Mouse (Mus musculus) T-helper 17 cell (primary cell): Measurements from ENCODE around the gene Rsph10b.

Source experiments
- in situ Hi-C, 2 experiments: fragments of 300-600 bp; cut with MboI, MseI; formaldehyde crosslinking; loops; 1 replicate in 1 of 2; 2 replicates in 1 of 2; pipeline ENCODE4 v1.15.1; 2025; ENCODE audit warnings: high pct_unique_total_duplicates in 2 of 2

Gene Rsph10b

DNA sequence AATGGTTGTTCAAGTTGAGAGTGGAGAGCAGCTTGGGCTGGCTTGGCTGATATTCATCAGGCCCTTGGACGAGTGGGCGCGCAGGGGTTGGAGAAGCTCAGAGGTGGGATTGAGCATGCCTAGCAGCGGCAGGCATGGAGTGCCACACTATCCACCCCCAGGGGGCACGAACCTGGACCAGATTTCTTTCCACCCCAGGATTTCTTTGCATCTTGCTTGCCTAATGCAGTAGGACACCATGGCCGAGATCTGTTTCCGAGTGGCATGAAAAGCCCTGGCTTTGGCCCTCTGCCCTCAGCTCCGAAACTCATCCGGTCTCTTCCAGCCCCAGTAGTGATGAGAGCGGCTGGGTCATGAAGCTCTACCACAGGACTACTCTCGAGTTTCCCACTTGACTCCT is 579 bp downstream of the Rsph10b start:
- in situ Hi-C loops, result no loop called here

DNA sequence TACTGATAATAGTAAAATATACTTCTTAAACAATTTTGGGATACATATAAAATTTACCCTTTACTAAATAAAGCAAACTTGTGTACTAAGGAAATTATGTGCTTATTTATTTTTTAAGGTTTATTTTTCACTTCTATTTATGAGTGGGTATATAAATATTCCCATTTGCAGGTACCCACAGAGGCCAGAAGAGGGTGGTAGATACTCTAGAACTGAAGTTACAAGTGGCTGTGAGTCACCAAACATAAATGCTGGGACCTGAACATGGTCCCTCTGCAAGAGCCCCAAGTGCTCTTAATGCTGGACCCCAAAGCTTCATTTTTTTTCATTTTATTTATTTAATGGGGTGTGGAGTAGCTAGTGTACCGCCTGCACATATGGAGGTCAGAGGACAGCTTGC is 1.0 kb downstream of the Rsph10b start:
- in situ Hi-C loops, result no loop called here

DNA sequence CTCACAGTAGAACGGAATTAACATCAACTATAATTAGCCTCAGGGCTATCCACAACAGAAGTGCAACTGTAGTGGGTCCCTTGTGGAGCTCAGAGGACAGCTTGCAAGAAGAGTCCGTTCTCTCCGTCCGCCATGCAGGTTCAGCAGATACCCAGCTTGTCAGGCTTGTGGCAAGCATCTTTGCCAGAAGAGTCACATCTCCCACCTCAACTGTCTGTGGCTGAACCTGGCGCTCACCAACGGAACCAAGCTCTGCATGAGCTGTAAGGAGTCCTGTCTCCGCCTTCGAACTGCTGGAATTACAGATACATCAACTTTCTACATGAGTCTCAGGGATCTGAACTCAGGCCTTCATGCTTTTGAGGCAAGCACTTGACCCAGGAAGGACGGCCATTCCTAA is 3.3 kb downstream of the Rsph10b start:
- in situ Hi-C loops, result no loop called here

DNA sequence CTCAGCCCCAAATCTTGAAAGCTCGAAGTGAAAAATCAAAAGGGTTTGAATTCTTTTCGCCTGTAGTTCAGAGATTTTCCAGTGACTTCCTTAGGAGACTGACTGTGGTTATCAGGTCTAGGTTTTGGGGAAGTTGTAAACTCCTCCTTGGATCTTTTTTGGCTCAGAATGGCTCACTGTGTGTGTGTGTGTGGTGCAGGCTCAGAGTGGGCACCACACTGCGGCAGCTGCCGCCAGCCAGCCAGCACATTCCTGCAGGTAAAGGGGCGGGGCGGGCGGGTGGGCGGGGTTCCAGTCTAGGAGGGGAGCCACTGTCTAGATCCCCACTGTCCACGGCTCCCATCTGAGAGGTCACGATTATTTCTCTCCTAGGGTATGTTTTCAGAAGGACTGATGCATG is 8.8 kb downstream of the Rsph10b start:
- in situ Hi-C loops, result no loop called here

DNA sequence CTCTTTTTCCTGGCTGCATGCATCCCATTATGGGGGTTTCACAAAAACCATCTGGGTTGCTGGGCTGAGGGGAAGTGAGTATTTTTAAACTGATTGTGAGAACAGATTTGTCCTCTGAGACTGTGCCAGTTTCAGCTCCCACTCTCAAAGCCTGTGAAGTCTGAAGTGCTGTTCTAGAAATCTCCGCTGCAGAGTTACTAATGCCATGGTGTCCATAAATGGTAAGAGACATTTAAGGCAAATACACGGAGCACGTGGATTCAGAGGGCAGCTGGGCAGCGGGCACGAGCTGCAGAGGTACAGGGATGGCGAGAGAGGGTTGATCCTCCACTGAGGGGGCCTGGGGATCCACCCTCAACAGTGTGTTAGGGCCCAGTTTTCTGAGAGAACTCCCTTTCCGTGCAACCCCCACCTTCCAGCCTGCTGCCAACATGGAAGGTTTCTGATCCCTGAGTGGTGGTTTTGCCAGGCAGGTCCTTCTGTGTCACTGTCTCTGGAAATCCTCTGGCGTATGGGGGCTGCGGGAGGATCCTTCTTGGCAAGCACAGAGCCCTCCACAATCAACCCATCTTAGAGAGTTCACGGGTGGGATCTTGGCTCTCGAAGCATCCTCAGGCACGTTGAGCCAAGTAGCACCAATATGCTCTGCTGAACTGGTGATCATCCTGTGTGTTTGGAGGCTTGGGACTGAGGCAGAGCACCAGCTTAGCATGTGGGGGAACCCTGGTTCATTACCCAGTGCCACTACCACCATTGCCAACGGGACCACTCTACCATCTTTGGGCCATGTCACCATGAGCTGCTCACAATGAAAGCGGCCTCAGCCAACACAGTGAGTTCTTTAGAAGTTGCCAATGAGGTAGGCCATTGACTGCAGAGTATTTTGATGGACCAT is 10.6 kb downstream of the Rsph10b start:
- in situ Hi-C loops, result no loop called here

DNA sequence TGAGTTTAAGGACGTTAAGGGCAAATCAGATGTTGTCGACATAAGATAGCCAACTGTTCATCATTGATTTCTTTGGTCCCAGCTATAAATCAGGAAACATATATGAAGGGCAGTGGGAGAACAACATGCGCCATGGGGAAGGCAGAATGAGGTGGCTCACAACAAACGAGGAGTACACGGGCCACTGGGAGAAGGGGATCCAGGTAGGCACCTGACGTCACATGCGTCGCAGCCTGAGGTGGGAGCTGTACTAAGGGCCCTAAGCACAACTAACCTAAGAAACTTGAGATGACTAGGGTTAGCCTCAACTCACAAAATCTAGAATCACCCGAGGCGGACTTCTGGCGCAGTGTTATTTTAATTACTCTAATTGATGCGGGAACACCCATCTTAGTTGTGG is 15.5 kb downstream of the Rsph10b start:
- in situ Hi-C loops, result no loop called here

DNA sequence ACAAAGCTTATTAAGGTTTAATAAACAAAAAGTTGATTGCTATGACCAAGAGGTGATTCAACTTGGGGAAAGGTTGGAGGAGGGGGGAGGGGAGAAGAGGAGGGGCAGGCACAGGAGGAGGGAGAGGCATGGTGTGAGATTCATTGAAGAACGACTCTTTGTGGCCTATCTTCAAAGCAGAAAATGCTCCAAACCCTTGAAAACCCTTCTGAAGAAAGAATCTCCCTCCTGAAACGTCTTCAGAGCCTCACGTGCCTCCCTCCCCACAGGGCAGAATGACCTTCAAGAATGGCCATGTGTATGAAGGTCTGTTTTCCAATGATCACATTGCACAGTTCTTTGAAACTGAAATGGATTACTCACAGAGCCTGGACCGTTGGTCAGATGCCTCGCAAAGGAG is 17.2 kb downstream of the Rsph10b start:
- in situ Hi-C loops, result no loop called here

DNA sequence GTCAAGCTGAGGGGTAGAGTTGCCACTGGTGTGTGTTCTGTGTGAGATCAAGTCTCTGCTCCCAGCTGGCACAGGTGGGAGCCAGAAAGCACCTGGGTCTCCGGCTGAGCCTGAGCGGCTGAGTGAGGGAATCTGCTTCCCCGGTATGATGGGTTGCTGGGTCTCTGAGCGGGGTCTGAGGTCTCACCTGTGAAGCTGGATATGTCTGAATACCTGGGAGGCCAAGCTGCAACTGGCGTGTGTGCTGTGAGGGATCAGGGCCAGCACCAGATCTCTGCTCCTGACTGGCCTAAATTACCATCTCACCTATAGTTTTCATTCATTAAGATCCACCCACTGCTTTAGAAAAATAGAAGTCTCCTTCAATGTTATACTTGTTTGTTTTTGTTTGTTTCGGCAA is 24.3 kb downstream of the Rsph10b start:
- in situ Hi-C loops, result no loop called here

DNA sequence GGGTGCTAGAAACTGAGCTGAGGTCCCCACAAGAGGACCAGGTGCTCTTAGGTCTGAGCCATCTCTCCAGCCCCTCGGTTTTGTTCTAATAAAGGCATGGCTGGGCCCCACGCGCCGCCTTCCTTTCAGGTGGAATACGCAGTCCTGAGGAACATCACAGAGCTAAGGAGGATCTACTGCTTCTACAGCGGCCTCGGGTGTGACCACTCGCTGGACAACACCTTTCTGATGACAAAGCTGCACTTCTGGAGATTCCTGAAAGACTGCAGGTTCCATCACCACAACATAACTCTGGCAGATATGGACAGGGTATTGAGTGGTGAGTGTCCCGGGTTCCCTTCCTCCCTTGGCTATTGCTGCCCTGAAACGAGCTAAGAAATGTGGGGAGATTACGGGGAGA is 26.7 kb downstream of the Rsph10b start:
- in situ Hi-C loops, result no loop called here

DNA sequence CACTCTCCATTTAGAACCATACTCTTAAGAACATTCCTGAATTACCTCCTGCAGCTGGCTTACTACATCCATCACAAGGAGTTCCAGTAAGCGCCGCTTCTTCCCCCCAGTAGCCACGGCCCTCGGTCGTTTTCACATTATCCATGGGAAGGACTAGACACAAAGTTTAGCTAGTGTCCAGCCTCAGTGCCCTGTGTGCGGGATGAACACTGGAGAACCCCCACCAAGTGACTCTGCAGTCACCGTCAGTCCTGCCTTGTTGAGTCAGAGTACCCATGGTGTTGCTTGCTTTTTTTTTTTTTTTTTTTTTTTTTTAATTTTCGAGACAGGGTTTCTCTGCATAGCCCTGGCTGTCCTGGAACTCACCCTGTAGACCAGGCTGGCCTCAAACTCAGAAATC is 28.3 kb downstream of the Rsph10b start:
- in situ Hi-C loops, result no loop called here

DNA sequence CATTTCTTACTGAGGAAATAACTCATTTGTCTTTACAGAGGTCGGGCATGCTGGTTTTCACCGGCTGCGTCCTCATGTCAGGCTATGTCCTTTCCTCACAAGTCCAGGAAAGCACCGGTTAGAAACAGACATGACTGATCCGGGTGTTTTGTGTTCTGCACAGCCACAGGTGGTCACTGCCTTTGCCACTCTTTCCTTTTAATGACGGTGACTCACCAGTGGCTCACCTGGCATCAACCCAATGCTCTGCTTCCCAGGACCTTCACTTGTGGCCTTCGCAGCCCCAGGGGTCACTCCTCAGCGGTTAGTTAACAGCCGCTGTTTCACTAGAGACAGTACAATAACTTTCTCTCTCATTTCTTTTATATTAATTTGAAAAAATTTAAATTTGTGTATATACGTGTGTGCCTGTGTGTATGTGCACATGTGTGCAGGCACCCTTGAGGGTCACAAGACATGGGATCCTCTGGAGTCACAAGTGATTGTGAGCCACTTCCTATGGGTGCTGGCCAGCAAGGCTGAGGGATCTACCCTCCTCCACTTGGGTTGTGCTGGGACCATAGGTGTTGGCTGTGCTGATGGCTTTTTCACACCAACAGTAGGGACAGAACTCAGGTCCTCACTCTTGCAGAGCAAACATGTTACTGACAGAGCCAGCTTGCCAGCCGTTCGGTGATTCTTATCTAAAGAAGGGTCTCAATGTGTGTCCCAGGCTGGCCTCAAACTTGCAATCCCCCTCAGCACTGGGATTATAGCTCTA is 32.9 kb downstream of the Rsph10b start:
- in situ Hi-C loops, result no loop called here

DNA sequence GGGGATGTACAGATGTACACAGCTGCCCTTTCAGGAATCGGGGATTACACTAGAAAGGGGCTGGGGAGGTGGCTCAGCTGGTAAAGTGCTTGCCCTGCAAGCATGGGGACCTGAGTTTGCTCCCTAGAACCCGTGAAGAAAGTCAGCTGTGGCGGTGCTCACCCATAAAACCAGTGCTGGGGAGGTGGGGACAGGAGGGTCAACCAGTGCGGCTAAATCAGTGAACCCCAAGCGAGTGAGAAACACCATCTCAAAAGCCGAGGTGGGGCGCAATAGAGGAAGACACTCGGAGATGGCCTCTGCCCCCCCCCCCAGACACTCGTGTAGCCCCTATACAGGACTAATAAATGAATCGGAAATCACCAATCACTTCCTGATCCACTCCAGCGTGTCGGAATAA is 33.8 kb downstream of the Rsph10b start:
- in situ Hi-C loops, result no loop called here

DNA sequence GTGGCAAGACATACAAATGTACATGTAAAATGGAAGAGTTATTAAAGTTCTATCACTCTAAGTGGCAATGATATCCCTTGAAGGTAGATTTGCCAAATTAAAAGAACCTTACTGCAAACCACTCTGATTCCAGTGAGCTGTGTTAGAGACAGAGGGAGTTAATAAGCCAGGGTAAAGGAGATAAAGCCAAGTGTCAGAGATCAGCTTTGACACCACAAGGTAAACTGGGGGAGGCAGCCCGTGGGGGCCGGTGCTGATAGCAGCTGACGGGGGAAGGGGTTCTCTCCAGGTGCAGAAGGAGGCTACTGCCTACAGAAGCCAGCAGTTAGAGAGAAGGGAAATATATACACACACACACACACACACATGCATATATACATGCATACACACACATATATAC is 39.8 kb downstream of the Rsph10b start:
- in situ Hi-C loops, result no loop called here

DNA sequence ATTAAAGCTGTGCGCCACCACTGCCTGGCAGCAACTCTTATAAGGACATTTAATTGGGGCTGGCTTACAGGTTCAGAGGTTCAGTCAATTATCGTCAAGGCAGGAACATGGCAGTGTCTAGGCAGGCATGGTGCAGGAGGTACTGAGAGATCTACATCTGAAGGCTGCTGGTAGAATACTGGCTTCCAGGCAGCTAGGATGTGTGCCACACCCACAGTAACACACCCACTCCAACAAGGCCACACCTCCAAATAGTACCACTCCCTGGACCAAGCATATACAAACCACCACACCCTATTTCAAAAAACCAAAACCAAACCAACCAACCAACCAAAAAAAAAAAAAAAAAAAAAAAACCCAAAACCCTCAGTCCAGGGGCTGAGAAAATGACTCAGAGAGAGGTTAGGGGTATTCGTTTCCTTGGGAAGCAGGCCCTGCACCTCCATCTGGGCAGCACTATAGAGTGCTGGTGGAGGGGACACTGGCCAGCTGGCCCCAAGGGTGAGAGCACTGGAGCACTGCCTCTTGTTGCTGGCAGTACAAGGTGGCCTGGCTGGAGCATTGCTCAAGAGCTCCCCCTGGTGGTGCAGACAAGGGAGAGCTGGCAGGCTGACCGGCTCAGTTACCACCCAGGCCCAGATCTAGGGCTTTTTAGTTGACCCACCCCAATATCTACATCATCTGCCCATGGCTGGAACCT is 42.2 kb downstream of the Rsph10b start:
- in situ Hi-C loops, result no loop called here

DNA sequence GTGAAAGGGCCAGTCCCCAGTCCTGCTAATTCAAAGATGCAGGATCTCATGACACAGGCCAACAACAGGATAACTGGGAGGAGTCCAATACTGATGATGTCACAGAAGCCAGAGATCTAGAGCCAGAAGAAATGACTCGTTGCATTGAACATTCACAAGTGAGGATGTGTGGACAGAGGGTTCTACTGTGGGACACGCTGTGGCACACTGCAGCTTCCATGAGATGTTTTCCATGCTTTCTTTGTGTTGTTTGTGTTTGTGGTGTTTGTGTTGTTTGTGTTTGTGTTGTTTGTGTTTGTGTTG is 42.7 kb downstream of the Rsph10b start:
- in situ Hi-C loops, result no loop called here

DNA sequence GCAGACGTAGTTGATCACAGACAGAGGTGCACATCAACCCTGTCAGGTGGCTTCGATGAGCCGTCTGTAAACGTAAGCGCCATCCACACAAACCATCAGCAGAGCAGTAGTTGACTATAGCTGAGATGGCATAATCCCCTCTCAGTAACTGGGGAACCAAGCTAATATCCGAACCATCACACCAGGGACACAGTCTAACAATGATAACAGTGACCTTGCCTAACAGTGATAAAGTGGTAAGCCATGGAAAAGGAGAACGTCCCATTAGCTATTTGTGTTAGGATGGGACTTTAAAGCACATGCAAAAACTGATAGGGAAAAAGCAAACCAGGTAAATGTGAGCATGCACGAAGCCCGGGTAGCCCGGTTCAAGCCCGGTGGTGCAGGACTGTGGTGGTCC is 43.4 kb downstream of the Rsph10b start:
- in situ Hi-C loops, result no loop called here

DNA sequence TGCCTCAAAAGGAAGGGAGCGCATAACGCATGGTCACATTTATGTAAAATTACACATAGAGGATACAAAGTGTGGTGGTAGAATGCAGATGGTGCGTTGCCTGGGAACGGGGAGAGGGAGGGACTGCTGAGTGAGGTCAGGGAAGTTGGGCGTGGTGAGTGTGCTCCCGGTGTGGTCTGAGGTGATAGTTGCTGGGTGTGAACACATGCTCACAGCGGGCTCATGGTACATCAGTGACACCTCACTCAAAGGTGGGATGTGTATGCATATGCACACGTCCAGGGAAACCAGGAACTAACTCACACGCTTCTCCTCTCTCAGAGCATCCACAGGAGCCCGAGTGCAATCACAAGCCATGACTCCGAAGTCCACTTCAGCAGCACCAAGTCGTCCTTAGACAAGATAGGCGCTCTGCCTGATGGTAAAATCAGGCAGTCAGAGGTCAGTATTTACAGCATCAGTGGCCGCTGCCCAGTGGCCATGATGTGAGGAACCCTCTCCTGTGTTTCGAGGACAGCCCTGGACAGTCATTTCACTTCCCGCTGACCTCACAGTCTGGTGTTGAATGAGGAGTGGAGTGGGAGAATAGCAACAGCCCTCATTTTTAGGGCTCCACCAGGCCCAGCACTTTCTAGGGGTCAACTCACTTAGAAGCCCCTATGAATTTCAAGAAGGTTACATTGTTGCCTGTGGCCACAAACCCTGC is 44.0 kb downstream of the Rsph10b start:
- in situ Hi-C loops, result no loop called here

DNA sequence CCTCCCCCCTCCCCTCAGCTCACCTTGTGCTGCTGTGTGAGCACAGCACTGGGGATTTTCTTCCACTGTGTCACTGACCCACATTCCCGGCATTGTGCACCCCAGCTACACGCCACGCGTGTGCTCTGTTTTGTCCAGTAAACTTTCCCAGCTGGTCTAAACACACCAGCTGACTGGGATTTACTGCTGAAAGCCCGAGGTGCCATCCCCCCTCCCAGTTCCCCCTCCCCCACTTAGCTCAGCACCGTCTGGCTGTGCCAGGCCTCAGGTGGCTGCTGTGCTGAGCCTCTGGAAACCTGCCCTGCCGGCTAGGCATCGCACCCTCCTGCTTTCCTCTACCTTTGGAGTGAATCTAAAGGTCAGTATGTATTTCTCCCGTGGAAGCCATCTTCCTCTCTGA is 48.0 kb downstream of the Rsph10b start:
- in situ Hi-C loops, result no loop called here

DNA sequence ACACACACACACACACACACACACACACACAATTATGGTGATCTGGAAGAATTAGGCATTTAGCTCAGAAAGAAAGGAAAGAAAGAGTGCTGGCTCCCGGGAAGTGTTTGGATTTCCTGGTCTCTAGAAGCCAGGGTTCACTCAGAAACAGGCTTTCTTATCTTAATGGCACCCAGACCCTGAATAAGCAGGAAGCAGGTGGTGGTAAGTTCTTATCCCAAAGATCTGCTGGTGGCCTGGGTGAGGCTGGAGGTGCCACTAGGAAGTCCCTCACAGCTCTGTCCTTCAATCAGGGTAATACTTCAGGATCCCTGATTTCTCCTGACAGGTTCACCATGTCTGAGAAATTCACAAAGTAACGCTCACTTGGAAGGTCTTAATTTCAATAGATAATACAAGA is 49.5 kb downstream of the Rsph10b start:
- in situ Hi-C loops, result no loop called here

DNA sequence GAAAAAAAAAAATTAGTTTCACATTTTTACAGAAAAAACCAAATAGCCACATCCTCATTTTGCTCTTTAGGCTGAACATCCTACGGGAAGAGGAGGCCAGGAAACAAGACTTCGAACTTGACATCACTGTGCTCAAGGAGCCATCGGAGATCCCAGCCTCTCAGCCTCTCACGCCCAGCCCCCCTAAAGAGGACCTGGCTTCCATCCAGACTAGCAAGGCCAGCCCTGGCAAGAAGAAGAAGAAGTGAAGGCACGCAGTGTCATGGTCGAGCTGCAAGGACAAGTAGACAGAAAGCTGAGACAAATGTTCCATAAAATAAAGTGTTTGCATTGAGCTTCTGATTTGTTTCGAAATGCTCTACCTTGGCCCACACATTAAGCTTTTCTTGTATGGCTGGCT is 52.5 kb downstream of the Rsph10b start:
- in situ Hi-C loops, result no loop called here

DNA sequence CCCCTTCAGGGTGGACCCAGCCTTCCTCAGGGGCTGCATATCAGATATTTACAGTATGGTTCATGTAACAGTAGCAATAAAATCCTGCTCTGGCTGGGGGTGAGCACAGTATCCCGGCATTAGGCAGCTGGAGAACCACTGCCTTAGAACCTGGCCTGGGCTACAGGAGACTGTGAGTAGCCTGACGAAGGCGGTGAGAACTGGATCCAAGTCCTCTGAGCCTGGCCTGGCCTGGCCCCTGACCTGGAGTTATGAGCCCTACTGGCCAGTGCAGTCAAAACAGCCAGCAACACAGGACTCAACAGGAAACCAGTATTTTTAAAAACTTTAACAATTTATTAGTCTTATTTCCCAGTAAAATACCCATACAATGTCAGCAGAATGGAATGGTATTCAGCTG is 54.8 kb downstream of the Rsph10b start:
- in situ Hi-C loops, result no loop called here

DNA sequence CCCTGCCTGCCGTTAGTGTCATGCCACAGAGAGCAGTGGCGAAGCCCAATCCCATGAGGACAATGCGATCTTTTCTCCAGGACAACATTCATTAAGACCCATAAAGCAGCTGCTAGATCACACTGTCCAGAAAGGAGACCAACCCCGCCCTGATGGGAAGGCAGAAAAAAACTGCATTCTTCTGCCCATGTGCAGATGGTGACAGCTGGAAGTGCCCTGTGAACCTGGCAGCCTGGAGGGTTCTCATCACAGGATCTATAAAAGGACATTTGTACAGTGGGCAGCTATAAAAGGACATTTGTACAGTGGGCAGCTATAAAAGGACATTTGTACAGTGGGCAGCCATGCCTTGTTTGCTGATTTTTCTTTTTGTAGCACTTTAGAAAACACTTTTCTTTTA is 56.2 kb downstream of the Rsph10b start:
- in situ Hi-C loops, result no loop called here
